Mouse (Mus musculus) forebrain, embryonic 11.5 days (tissue): ENCODE data around the gene Tmprss4. TPM values are rescaled to one million over a fixed set of nuclear protein-coding genes. Genes with fewer than 3 reads are reported as not detected.

Experiments used
- ATAC-seq: fragments of 200-750 bp; cut with Nextera tagmentation; replicated peaks from 2 replicates; pipeline ENCODE4 v1.8.0; 2017; ENCODE audit warnings: moderate TSS enrichment; ENCODE audit not compliant: low FRiP score
- DNase-seq: peaks from one replicate; pipeline ENCODE4 v3.0.0-alpha.2; 2017; ENCODE audit warnings: low spot score
- H3K27ac ChIP-seq: fragments of 300-500 bp; sonication (generic); 2 replicates; pipeline ENCODE4 v1.5.1; 2014; ENCODE audit warnings: low read depth, low read length
- H3K27me3 ChIP-seq: fragments of 300-500 bp; sonication (generic); 2 replicates; pipeline ENCODE4 v1.6.1; 2014; ENCODE audit warnings: mild to moderate bottlenecking, low read length, mixed read lengths; ENCODE audit not compliant: control insufficient read depth, insufficient read depth
- H3K36me3 ChIP-seq: fragments of 300-500 bp; sonication (generic); 2 replicates; pipeline ENCODE4 v1.6.1; 2014; ENCODE audit warnings: mild to moderate bottlenecking, low read length, moderate library complexity, mixed read lengths; ENCODE audit not compliant: control insufficient read depth, insufficient read depth
- H3K4me1 ChIP-seq: fragments of 300-500 bp; sonication (generic); replicated peaks from 2 replicates; pipeline ENCODE4 v1.6.1; 2014; ENCODE audit warnings: low read length, mixed read lengths; ENCODE audit not compliant: control insufficient read depth, insufficient read depth
- H3K4me2 ChIP-seq: fragments of 300-500 bp; sonication (generic); 2 replicates; pipeline ENCODE4 v1.6.1; 2014; ENCODE audit warnings: low read depth, mild to moderate bottlenecking, low read length, moderate library complexity, mixed read lengths; ENCODE audit not compliant: severe bottlenecking
- H3K4me3 ChIP-seq: fragments of 300-500 bp; sonication (generic); 2 replicates; pipeline ENCODE4 v1.5.1; 2014; ENCODE audit warnings: low read depth, low read length
- H3K9ac ChIP-seq: fragments of 300-500 bp; sonication (generic); 2 replicates; pipeline ENCODE4 v1.6.1; 2014; ENCODE audit warnings: low read length
- H3K9me3 ChIP-seq: fragments of 300-500 bp; sonication (generic); 2 replicates; pipeline ENCODE4 v1.6.1; 2016; ENCODE audit warnings: low read length, mixed read lengths; ENCODE audit not compliant: control insufficient read depth
- WGBS: fragments of 180-500 bp; shearing (Covaris S2); extraction: QIAGEN DNeasy Blood & Tissue Kit; methylation state at CpG from one replicate; pipeline ENCODE4 v1.1.7; 2014; 5-methylcytosine and 5-hydroxymethylcytosine counted together
- polyA plus RNA-seq: library from polyadenylated mRNA; unstranded; fragments of >200 nt; fragmentation: Nextera tagmentation; extraction: Ambion mirVana; gene quantifications from 2 replicates; pipeline ENCODE4 v1.2.1, GENCODE M21; 2014

The Tmprss4 gene
- polyA plus RNA-seq, 1 experiment from 2014 or later: not detected

GRCm38 (mm10) chr9:45206121-45206520 lies 2.2 kb upstream of the Tmprss4 start:
- Histone ChIP-seq H3K4me1 (no peaks in the 10 kb centered on the region), H3K9ac (no peak overlapping the region), H3K27ac (no peak overlapping the region), H3K9me3 (no peaks in the 10 kb centered on the region), H3K36me3 (no peaks in the 10 kb centered on the region), H3K4me3 (no peak overlapping the region), H3K4me2 (no peak overlapping the region), H3K27me3 (no peaks in the 10 kb centered on the region)
- ATAC-seq (no peak), DNase-seq (no peak)
- WGBS: 77% methylated on average over 4 of the region's 4 CpGs

- Histone ChIP-seq H3K27ac (no peak overlapping the region), H3K27me3 (no peaks in the 10 kb centered on the region), H3K9me3 (no peaks in the 10 kb centered on the region), H3K36me3 (no peaks in the 10 kb centered on the region), H3K4me1 (no peaks in the 10 kb centered on the region), H3K9ac (no peak overlapping the region), H3K4me3 (no peak overlapping the region), H3K4me2 (no peak overlapping the region)
- WGBS: 78% methylated on average over 5 of the region's 5 CpGs
- ATAC-seq (no peak), DNase-seq (no peak)
These were observed 1.3 kb upstream of the Tmprss4 start for GRCm38 (mm10) chr9:45205143-45205542.

- H3K27me3 ChIP-seq: no peaks in the 10 kb centered on the region
- H3K4me1 ChIP-seq: no peaks in the 10 kb centered on the region
- ATAC-seq (no peak), DNase-seq (no peak)
- H3K4me2 ChIP-seq: no peak overlapping the region
- WGBS: 75% methylated on average over 9 of the region's 9 CpGs
- no peak overlapping the region for H3K9ac ChIP-seq
- no peak overlapping the region for H3K4me3 ChIP-seq
- no peak overlapping the region for H3K27ac ChIP-seq
- no peaks in the 10 kb centered on the region for H3K9me3 ChIP-seq
- H3K36me3 ChIP-seq: no peaks in the 10 kb centered on the region
These were observed 1.7 kb downstream of the Tmprss4 start for GRCm38 (mm10) chr9:45202021-45202798.

- Histone ChIP-seq H3K4me2 (no peak overlapping the region), H3K4me3 (no peak overlapping the region), H3K9ac (no peak overlapping the region), H3K36me3 (no peaks in the 10 kb centered on the region), H3K27ac (no peak overlapping the region), H3K9me3 (no peaks in the 10 kb centered on the region), H3K27me3 (no peaks in the 10 kb centered on the region), H3K4me1 (no peaks in the 10 kb centered on the region)
- ATAC-seq (no peak), DNase-seq (no peak)
- WGBS: 90% methylated on average over 5 of the region's 5 CpGs
These were observed 2.5 kb downstream of the Tmprss4 start for GRCm38 (mm10) chr9:45201319-45201947.

- no peak for DNase-seq
- ATAC-seq: no peak
- H3K36me3 ChIP-seq: no peaks in the 10 kb centered on the region
These were observed 6.3 kb downstream of the Tmprss4 start for GRCm38 (mm10) chr9:45197549-45197948.

GRCm38 (mm10) chr9:45196125-45196830 lies 7.6 kb downstream of the Tmprss4 start:
- no peak overlapping the region for H3K27ac ChIP-seq
- H3K4me2 ChIP-seq: no peak overlapping the region
- 71% methylated on average over 8 of the region's 8 CpGs for WGBS
- H3K4me1 ChIP-seq: no peaks in the 10 kb centered on the region
- H3K9me3 ChIP-seq: no peaks in the 10 kb centered on the region
- ATAC-seq (no peak), DNase-seq (no peak)
- no peaks in the 10 kb centered on the region for H3K27me3 ChIP-seq
- H3K36me3 ChIP-seq: no peaks in the 10 kb centered on the region
- H3K4me3 ChIP-seq: no peak overlapping the region
- H3K9ac ChIP-seq: no peak overlapping the region

More at GRCm38 (mm10) chr9:45197549-45197948, 6.3 kb downstream of the Tmprss4 start:
- Histone ChIP-seq H3K27ac (no peak overlapping the region), H3K4me2 (no peak overlapping the region), H3K9ac (no peak overlapping the region), H3K27me3 (no peaks in the 10 kb centered on the region), H3K4me1 (no peaks in the 10 kb centered on the region), H3K9me3 (no peaks in the 10 kb centered on the region), H3K4me3 (no peak overlapping the region)
- WGBS: 88% methylated on average over 5 of the region's 5 CpGs

GRCm38 (mm10) chr9:45195468-45195867 lies 8.4 kb downstream of the Tmprss4 start:
- H3K27ac ChIP-seq: no peak overlapping the region
- no peak overlapping the region for H3K4me3 ChIP-seq
- no peaks in the 10 kb centered on the region for H3K27me3 ChIP-seq
- WGBS: 82% methylated on average over 4 of the region's 4 CpGs
- no peaks in the 10 kb centered on the region for H3K36me3 ChIP-seq
- no peak for ATAC-seq
- H3K4me1 ChIP-seq: no peaks in the 10 kb centered on the region
- H3K9me3 ChIP-seq: no peaks in the 10 kb centered on the region
- H3K9ac ChIP-seq: no peak overlapping the region
- no peak overlapping the region for H3K4me2 ChIP-seq
- no peak for DNase-seq

GRCm38 (mm10) chr9:45189661-45190174 lies 14.2 kb downstream of the Tmprss4 start:
- no peaks in the 10 kb centered on the region for H3K27me3 ChIP-seq
- DNase-seq (no peak), ATAC-seq (no peak)
- H3K9me3 ChIP-seq: no peaks in the 10 kb centered on the region
- no peak overlapping the region for H3K27ac ChIP-seq
- no peaks in the 10 kb centered on the region for H3K36me3 ChIP-seq
- no peak overlapping the region for H3K9ac ChIP-seq
- H3K4me3 ChIP-seq: no peak overlapping the region
- no peak overlapping the region for H3K4me2 ChIP-seq
- H3K4me1 ChIP-seq: no peaks in the 10 kb centered on the region
- 91% methylated on average over 4 of the region's 4 CpGs for WGBS
